Mouse (Mus musculus): ENCODE data around the gene 4921524J17Rik.
A peak's percentile ranks its signal among the peaks of the same experiment; 100 is the strongest.

4921524J17Rik gene

DNA sequence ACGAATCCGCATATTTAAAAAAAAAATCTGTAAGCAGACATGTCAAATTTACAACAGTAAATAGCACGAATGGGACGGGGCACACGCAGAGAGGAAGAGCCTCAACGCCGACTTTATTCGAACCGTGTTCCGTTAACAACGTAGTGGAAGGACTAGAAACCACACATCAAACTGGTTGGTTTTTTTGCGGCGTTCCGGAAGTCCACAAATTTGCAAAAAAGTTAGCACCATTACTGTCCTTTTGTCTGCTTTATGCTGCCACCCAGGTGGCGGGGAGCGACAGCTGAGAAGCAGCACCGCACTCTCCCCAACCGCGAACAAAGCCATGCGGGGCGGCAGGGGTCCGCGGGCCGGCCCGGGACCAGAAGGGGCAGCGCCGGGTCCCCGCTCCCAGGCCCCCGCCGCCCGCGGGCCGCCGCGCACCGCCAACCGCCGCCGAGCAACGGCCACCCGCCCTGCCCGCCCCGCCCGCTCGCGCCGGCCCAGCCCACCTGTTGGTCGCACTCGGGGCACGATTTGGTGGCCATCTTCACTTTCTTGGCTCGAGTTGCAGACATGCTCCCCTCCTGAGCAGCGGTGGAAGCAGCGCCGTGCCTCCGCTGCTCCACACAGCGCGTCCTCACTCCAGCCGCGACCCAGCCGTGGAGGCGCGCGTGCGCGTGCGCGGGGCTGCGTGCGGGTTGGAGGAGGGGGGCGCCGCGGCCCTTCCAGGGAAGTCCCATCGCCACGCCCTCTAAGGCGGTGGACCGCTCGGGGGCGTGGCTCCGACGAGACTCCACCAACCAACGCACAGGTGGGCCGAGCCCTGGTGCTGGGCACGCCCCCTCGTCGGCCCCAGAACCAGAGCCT is at the start of gene 4921524J17Rik:
Gene 4921524J17Rik, minus strand, starts transcription at position 666 of the 849 bp plus-strand sequence.
- DNase-seq (ENCODE audit: low spot score in 2 of 2), result peak; percentile 99

GRCm38 (mm10) chr8:85482427-85482826 is 49.8 kb upstream of the 4921524J17Rik start:
- DNase-seq (ENCODE audit: low spot score in 2 of 2), result peak in 1 of 2 experiments; percentile 38

GRCm38 (mm10) chr8:85481900-85482299 is 49.3 kb upstream of the 4921524J17Rik start:
- DNase-seq (ENCODE audit: low spot score in 2 of 2), result peak; percentile 48 to 63

GRCm38 (mm10) chr8:85479710-85480109 is 47.1 kb upstream of the 4921524J17Rik start:
- no peak for DNase-seq (ENCODE audit: low spot score in 2 of 2)

GRCm38 (mm10) chr8:85478397-85478796 is 45.8 kb upstream of the 4921524J17Rik start:
- no peak for DNase-seq (ENCODE audit: low spot score in 2 of 2)

GRCm38 (mm10) chr8:85476970-85477545 is 44.4 kb upstream of the 4921524J17Rik start:
- no peak for DNase-seq (ENCODE audit: low spot score in 2 of 2)

- no peak for DNase-seq (ENCODE audit: low spot score in 2 of 2)
These were observed 42.3 kb upstream of the 4921524J17Rik start for GRCm38 (mm10) chr8:85474924-85475323.

GRCm38 (mm10) chr8:85473246-85473645 is 40.6 kb upstream of the 4921524J17Rik start:
- DNase-seq (ENCODE audit: low spot score in 2 of 2), result no peak

GRCm38 (mm10) chr8:85472800-85473199 is 40.2 kb upstream of the 4921524J17Rik start:
- no peak for DNase-seq (ENCODE audit: low spot score in 2 of 2)

DNA sequence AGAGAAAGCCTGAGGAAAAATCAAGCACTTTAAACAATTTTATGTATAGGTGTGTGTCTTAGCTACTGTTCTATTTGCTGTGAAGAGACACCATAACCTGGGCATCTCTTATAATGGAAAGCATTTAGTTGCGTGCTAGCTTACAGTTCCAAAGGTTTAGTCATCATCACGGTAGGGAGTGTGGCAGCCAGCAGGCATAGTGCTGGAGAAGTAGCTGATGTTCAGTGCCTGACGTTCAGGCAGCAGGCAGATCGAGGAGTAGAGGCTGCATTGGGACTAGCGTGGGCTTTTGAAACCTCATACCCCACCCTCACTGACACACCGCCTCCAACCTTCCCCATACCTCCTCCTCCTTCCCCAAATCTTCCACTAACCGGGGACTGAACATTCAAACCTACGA is 38.1 kb upstream of the 4921524J17Rik start:
- no peak for DNase-seq (ENCODE audit: low spot score in 2 of 2)

- no peak for DNase-seq (ENCODE audit: low spot score in 2 of 2)
These were observed 33.4 kb upstream of the 4921524J17Rik start for GRCm38 (mm10) chr8:85466056-85466455.

- no peak for DNase-seq (ENCODE audit: low spot score in 2 of 2)
These were observed 31.7 kb upstream of the 4921524J17Rik start for GRCm38 (mm10) chr8:85464316-85464715.

DNA sequence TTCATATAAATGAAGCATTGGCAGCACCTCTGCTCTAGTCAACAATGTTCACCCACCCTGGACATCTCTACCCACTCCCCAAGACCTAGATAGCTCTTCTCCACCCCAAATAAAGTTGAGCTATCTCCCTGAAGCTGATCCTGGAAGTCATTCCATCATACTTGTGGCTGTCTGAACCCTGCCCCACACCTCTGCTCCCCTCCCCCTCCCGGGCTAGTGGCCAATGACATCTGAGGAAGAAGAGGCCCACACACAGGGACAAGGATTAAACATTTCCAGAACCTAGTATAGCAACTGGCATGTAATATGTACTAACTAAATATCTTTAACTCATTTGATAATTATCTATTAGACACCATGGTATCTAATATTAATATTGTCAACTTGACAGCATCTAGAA is 29.8 kb upstream of the 4921524J17Rik start:
- no peak for DNase-seq (ENCODE audit: low spot score in 2 of 2)

DNA sequence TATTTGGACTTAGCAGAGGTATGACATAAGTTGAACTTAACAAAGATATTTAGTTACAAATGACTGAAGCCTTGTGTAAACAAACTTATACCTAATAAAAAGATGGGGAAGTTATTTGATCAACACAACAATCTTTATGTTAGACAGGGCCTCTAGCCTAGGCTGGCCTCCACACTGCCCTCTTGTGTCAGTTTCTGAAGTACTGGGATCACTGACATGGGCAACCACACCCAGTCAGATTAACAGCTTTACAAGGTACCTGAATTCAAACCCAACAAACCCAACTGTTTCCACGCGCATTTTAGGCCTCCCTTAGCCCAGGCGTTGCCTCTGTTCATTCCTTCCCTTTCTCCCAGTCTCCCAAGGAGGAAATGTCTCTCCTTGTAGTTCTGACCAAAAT is 28.7 kb upstream of the 4921524J17Rik start:
- no peak for DNase-seq (ENCODE audit: low spot score in 2 of 2)

DNA sequence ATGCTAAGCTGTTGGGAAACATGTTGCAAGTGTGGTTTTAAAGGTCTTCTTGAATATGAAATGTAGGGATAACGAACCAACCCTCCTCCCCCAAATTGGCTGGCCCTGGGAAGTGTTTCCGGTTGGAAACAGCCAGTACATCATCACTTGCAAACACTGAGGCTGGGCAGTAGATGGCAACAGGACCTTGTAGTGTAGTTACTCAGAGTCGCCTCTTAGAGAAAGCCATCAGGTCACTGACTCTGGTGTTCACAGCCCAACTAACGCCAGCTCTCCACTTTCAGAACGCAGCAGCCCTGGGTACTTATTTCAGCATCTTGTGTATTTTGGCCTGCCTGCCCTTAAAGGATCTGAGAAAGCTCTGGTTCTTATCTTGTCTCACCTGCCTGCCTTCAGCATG is 28.2 kb upstream of the 4921524J17Rik start:
- DNase-seq (ENCODE audit: low spot score in 2 of 2), result peak in 1 of 2 experiments; percentile 38

DNA sequence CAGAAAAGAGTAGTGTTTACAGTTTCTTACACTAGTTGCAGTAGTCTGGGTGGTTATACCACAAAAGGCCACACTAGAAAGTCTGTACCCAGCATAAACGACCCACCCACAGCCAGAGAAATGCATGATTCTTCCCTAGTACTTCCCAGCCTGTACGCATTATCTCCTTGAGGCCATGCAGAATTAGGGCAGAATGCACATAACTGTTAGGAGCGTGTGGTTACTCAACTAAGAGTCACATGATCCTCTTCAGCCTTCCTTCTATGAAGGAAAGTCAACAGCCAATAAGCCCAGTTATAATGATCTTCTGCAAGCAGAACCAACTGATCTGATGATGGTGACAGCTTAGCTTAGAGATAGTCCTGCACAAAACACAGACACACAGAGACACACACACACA is 26.9 kb upstream of the 4921524J17Rik start:
- no peak for DNase-seq (ENCODE audit: low spot score in 2 of 2)

GRCm38 (mm10) chr8:85456536-85456935 is 23.9 kb upstream of the 4921524J17Rik start:
- DNase-seq (ENCODE audit: low spot score in 2 of 2), result peak; percentile 67 to 85

DNA sequence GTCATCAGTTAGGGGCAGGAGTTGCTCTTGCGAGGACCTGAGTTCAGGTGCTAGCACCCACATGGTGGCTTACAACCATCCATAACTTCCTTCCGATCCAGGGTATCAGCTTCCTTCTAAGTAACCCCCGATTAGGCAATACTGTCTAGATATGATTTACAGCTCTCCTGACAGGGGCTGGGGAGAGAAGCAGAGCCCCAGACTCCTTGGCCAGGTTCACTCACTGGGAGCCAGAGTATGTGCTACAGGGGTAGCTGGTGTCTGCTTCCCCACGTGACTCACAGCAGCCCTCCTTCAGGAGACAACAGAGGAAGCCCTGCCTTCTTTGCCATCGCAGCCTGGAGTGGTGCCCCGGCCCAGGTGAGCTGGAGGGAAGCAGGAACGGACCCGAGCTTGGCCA is 22.1 kb upstream of the 4921524J17Rik start:
- DNase-seq (ENCODE audit: low spot score in 2 of 2), result no peak

GRCm38 (mm10) chr8:85453256-85453655 is 20.6 kb upstream of the 4921524J17Rik start:
- no peak for DNase-seq (ENCODE audit: low spot score in 2 of 2)

- peak; percentile 32 to 67 for DNase-seq (ENCODE audit: low spot score in 2 of 2)
These were observed 19.7 kb upstream of the 4921524J17Rik start for GRCm38 (mm10) chr8:85452328-85452727.

DNA sequence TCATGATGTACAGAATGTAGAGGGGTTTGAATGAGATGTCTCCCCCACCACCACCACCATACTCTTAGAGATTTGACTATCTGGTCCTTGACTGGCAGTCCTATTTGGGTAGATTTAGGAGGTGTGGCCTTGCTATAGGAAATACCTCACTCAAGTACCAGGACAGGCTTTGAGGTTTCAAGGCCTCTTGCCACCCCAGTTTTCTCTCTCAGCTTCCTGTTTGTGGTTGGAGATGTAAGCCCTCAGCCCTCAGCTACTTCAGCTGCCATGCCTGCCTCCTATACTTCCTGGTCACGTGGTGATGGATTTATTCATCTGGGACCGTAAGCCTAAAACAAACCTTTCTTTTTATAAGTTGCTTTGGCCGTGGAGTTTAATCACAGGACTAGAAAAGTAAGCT is 17.7 kb upstream of the 4921524J17Rik start:
- no peak for DNase-seq (ENCODE audit: low spot score in 2 of 2)

DNA sequence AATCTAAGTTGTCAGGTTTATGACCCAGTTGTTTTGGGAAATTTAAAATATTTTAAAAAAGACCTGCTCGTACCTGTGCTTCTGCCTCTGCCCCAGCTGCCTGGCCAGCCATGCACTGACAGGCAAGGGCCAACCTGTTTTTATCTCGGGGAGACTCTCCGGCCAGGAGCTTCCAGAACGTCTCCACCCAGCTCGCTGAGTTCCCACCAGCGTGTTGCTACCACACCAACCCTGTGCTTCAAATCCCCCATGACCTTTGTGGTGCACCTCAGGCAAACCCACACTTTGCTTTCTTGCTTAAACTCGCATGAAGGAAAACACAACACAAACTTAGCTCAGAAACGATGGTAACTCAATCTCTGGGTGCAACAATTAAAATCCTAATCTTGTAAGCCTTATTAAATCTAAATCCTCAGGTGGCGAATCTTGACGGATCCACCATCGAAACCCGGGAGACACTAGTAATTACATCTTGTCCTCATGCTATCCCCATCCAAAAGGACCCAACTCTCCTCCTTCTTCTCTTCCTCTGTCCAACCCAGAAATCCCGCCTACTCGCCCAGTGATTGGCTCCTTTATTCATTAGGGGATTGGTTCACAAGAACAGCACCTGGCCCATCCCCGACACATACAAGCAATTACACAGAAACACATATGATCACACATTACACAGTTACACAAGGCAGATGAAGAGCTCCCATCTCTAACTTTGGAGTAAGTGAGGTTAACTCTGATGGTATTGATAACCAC is 13.5 kb upstream of the 4921524J17Rik start:
- no peak for DNase-seq (ENCODE audit: low spot score in 2 of 2)

Measured in right cerebral cortex, postnatal 10 days (tissue).